Mouse (Mus musculus): ENCODE measurements at regions not wholly inside any gene's neighbourhood (a gene's known extent, or its start where the extent isn't known, plus 50 kb on each side); places are given as distances from the start of the nearest gene placed in this dataset.

DNA sequence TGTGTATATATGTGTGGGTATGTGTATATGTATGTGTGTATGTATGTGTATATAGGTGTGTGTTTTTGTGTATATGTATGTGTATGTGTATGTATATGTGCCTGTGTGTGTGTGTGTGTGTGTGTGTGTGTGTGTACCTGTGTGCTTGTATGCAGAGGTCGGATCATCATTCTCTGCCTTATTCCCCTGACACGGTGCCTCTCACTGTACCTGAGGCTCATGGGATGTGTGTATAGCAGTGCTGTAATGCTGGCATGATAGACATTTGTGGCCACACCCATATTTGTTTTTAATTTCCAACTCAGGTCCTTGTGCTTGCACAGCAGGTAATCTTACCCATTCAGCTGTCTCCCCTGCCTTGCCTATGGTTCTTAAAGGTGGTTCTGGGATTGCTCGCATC, 402.1 kb upstream of the Tmpo start:
- DNase-seq (ENCODE audit: low spot score in 2 of 2): no peak

DNA sequence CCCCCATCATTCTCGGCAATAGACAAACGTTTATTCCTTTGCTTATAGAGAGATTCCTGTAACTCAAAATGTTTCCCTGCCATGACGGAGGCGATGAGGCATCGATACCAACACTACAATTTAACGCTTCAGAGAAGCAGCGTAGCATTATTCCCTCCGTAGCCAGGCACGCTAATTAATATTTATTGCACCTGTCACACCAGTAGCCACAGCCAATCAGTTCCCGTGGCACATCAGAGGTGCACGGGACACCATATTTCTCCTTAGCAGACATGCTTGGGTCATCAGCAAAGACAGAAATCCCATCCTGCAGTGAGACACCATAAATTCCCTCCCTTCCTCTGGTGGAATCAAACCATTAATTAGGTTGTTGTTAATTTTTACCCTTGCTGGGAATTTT, 399.8 kb upstream of the Tmpo start:
- DNase-seq (ENCODE audit: low spot score in 2 of 2): no peak

DNA sequence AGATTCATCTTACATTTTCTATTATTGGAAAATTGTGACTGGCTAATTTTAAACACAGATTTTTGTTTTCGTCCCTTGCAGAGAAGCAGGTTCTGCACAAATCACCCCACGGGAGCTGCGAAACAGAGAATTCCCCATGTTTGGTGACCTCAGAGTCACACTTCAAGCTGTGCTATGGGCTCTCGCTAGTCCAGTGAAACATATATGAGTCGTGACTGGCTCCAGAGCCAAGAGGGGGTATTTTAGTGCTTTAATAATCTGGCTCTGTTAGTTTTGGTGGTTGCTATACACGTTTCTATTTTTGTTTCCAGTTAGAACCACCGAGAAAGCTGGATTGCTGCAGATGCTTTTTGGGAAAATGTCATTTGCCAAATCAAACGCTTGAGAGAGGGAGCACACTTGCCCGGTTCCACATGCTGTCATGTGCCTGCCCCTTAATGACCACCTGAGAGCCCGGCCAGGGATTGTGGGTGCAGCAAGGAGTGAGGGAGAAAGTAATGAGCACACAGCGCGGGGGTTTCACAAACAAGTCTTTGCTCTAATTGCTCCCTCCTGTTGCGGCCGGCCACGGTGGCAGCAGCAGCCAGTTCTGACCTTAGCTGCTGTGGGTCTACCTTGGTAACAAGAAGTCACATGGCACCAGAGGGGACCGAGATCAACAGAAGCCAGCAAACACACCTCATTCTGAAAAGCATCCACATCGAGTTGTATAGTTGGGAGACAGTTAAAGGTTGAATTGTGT, 394.4 kb upstream of the Tmpo start:
- DNase-seq (ENCODE audit: low spot score in 2 of 2): peak; percentile 28 to 32

DNA sequence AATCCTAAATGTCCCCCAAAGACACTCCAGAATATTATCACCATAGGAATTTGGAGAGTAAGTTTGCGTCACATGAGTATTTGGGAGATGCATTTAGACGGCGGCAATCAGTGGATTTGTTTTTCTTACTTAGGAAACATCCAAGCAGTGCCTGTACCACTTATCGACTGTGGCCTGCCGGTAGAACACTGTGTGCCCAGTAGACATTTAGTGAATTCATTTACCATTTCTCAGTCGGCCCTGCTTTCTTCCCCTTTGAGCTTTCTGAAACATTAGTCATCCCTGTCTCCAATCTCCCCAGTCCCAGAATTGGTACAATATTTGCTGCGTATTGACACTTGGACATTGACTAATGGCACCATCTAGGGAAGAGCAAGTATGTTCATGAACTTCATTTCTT, 391.7 kb upstream of the Tmpo start:
- DNase-seq (ENCODE audit: low spot score in 2 of 2): no peak

DNA sequence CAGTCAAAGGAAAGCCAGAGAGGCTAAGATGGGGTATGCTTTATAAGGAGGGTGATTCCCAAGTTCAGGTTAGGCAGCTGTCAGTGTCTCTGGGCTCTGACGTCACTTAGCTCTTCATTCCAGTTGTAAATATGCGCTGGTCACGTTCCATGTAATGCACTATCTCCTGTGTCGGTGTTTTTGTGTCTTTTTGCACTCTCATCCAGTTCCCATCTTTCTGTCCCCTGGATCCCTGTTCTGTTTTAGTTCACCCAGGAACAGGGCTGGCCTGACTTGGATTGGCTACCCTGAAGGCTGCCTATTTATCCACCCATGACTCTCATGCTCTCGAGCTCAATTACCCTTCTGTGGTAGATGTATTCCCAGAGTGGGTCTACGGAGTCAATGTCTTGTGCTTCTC, 387.9 kb upstream of the Tmpo start:
- no peak for DNase-seq (ENCODE audit: low spot score in 2 of 2)

DNA sequence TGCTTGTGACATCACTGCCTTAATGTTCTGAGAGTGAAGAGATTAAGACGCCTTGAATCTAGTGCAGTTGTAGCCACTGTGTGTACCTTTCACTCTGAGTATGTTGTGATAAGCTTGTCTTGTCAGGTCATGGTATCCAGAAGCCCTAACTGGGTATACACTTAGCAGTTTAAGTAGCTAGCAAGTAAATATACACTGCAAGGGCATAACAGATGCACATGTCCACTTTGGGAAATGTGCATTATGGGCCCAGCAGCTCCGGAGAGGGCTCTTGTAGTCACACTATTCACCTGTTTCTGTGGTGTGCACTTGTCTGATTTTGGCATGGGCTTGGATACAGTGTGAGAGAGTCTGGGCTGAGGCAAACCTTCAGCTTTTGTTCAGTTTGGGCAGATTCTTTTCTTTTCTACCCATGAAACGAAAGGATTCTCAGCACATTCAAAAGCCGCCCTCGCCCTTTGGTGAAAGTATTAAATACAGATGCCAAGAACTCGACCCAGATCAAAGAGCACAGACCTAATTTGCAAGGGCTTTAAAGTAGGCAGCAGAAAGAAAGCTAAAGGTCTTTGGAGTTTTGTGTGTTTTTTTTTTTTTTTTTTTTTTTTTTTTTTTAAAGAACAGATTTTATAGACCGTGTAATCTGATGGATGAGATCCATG, 385.1 kb upstream of the Tmpo start:
- DNase-seq (ENCODE audit: low spot score in 2 of 2): peak; percentile 27 to 39

DNA sequence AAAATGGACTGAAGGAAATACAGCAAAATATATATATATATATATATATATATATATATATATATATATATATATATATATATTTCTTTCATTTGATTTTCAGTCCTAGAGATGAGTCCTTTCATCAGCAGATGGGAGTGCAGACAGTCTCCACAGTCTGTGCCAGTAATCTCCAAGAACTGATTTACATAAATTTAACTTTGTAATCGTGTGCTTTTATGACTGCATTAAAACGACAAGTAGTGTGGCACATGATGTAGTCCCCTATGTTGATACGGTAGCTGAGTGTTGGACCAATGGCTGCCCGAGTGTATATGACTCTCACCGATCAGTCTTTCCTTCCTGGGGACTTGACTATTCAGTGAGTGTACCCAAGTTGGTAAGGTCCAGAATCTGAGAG, 378.2 kb upstream of the Tmpo start:
- peak in 1 of 2 experiments; percentile 40 for DNase-seq (ENCODE audit: low spot score in 2 of 2)

DNA sequence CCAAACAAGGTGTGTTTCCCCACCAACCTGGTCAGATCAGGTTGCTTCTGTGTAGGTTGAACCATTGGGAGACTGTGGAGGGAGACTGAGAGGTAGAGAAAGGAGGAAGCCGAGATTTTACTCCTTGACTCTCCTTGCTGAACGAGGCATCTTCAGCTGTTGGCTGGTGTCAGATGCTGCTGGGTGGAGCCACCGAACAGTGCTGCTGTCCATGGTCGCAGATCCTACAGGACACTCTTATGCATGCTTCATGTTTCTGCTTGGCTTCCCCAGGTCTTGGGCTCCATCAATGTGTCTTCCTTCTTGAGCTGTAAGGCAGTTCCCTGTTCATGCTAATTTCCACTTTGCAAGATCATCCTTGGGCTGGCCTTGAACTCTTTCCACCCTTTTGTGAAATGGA, 367.0 kb upstream of the Tmpo start:
- no peak for DNase-seq (ENCODE audit: low spot score in 2 of 2)

DNA sequence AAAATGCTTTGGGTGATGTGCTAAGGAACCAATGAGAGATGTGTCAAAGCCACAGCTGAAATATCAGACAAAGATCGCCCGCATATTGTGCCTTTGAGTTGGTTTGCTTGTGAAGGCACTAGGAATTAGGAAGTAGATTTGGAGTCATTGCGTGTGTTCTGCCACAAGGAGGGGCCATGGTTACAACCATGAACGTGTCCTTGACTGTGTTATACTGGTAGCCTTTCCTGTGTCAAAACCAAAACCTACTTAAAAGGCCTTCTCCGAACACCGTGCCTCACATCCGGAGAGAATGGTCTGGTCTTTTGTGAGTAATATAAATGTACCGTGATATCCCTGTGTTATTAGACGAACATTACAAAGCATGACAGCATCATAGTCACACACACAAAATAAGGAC, 365.0 kb upstream of the Tmpo start:
- peak; percentile 77 to 81 for DNase-seq (ENCODE audit: low spot score in 2 of 2)

DNA sequence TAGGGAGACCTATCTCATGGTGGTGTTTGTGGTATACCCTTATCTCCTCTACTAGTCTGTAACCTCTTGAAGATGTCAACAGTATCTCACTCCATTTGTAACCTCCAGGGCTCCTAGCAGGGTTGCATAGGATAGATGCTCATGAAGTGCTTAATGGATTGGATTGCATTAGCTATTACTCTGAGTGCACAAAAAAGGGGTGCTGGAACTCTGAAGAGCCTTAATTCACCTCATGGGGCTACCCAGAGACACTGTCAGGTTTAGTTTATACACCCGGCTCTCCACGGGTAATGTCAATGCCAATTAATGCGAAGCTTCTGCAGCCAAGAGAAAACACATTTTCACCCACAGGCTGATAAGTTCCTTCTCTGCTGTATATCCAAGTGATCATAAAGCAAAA, 364.3 kb upstream of the Tmpo start:
- DNase-seq (ENCODE audit: low spot score in 2 of 2): no peak

DNA sequence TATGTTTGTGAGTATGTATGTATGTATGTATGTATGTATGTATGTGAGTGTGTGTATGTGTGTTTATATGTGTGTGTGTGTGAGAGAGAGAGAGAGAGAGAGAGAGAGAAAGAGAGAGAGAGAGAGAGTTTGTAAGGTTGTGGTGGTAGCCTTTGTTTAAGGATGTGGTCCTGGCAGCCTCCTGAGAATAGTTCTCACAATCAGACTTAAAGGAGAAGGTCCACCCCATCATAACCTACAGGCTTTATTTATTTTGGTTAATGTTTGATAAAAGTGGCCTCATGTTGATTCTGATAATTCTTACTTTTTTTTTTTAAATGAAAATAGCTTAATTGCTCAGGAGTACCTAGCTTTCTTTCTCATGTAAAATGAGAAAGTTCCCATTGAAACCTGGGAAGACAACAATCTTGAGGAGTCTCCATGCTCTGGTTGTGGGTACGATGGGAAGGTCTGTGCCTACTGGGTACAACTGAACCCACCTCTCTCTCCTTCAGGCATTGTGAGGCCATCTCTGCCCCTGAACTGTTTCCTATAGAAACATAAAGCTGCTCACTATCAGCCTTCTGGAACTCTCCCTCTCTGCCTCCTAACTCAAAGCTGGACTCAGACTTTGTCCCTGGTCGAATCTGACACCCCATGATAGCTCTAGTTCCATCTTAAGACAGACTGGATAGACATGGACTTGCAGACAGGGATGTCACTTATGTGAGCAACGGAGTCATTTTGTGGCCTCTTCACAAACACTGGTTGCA, 362.2 kb upstream of the Tmpo start:
- no peak for DNase-seq (ENCODE audit: low spot score in 2 of 2)

DNA sequence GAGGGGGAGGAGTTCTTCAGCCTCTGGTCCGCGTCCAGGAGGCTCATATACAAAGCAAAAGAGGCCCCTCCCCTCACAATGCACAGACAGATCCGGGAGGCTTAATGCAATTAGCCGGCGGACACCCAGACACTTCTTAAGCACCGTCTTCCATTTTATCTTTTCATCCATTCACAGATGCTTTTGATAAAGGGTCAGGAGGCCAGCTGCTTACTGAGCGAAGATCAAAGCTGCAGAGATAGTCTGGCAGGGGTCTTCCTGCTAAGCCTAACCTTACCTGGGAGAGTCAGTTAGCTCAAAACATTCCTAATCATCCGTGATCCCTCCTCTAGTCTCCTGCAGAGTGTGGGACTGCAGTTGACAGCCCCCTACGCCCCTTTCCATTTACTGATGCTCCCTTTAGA, 361.1 kb upstream of the Tmpo start:
- DNase-seq (ENCODE audit: low spot score in 2 of 2): no peak

DNA sequence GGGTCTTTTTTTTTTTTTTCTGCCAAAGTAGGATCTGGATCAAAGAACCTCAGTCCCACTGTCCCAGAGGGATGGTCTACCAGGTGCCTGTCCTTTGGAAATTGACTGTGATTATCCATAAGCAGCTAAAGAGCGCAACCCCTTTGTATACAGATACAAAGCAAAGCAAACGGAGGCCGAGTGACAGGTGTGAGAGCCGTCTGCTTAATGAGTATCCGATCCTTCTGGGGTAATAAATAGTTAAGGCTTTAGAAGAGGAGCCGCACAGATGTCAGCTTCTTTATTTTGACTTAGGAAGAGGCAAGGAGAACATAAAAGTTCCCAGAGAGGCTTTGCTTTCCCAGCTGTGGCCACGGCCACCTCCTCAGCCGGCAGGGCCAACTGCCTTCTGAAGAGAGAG, 356.1 kb upstream of the Tmpo start:
- no peak for DNase-seq (ENCODE audit: low spot score in 2 of 2)

DNA sequence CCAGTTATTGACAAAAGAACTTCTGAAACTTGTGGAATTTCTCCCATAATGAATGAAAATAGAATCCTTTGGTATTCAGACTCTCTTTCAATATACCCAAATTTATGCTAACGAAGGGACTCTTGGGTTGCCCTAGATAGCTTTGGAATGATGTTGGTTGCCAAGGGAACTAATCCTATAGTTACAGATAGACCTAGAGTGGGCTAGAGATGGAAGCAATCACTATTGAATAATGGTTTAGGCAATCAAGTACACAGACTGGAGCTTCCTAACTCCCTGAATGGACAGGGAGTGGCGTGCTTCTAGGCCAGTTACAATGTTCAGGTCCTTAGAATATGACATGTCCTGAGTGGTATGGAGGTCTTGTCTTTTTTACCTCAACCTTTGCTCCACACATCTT, 354.3 kb upstream of the Tmpo start:
- no peak for DNase-seq (ENCODE audit: low spot score in 2 of 2)

DNA sequence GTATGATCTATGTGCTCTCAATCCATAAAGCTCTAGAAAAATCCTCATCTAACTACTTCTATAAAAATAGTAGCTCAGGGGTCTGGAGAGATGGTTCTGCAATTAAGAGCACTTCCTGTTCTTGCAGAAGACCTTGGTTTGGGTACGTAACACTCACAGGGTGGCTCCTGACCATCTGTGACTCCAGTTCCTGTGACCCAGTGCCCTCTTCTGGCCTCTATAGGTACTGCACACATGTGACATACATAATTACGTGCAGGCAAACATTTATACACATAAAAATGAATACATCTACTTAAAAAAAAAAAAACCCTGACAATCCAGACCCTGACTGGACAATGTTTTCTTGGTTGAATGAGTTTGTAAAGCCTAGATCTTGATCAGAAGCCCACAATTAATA, 347.2 kb upstream of the Tmpo start:
- DNase-seq (ENCODE audit: low spot score in 2 of 2): no peak

DNA sequence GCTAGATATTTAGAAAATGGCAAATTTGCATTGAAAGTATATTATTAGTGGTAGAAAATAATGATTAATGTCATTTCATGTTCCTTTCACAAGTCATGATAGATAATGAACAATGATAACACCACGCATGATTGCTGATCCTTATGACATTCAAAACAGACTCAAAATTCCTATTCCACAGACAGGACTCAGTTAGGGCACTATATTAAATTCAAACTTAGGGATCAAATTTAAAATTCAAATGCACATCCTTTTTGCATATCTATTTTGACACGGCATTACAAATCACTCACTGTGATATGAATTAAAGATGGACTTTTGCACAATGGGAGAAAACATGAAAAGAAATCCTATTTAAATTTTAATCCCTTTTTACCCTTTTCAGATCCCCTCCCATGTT, 340.1 kb upstream of the Tmpo start:
- DNase-seq (ENCODE audit: low spot score in 2 of 2): no peak

DNA sequence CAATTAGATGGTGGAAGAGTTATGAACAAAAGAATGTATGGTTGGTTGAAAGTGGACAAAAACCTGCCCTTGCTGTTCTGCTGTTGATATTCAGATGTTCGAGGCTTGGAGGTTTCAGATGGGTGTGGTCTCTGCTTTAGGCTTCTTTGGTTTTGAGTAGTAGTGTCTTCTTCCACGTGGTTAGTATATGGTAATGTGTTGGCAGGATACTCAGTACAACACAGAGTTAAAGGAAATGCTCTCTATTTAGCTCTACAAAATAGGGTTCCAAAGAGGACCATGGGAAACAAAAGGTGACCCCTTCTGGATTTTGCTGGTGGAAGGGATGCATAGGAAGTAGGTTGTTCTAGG, 333.9 kb upstream of the Tmpo start:
- DNase-seq (ENCODE audit: low spot score in 2 of 2): no peak

DNA sequence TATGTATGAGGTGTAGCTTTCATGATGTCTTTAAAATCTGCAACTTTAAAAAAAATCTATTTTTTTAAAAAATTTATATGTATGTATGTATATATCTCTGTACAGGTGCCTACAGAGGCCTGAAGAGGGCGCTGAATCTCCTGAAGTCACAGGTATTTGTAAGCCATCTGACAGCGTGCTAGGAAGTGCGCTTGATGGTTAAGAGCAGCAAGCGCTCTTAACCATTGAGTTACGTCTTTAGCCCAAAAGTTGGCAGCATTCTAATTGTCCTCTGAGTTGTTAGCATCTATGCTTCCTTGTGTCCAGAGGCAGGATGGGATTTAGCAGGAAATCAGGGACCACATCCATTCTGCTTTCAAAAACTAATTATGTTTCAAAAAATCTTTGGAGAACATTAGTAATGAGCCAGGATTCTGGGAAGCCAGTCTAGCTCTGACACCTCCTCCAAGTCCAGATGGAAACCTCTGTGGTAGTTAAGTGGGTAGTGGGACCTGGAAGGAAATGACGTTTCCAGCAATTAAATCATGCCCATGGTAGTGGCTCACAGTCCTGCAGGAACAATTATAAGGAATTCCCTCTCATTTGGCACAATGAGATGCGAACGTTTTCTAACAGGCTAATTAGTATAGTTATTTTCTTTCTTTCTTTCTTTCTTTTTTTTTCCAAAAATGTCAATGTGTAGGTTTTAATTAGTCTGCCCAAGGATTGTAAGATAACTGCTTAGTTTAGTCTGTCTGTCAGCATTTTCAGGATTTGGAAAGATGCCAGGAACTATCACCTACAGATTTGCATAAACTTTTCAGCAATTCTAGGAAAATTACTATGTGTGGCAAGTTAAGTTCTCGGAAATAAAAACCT, 333.3 kb upstream of the Tmpo start:
- DNase-seq (ENCODE audit: low spot score in 2 of 2): no peak

DNA sequence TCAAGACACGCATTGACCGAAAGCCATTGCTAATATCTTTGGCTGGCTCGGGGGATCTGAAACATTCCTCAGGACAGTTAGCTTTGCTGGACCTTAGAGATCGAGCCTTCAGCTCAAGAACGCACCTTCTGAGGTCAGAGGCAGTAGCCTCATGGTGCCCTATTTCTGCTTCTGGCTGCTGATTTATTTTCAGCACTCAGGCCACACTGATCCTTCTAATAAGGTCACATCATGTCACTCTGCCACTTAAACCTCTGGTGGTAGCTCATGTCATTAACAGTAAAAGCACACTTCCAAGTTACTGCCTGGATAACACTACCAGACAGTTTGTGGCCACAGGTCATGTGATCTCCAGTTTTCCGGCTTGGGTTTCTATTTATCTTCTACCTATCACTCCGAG, 325.9 kb upstream of the Tmpo start:
- DNase-seq (ENCODE audit: low spot score in 2 of 2): no peak

DNA sequence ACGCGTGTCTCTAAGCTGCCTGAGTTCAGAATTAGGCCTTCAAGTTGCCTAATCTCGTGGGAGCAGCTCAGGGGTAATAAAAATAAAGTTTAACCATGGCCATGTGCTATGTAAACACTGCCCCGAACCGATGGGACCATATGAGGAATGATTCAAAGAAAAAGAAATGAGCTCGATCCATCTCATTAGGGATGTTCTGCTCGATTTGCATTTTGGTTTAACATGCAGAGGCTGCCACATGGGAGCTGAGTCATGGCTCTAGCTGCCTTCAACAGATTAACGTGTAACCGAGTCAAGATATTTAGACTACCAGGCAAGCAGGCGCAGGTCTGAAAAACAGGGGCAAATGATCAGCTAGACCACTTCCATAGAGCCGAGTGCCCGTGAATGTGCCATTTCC, 323.8 kb upstream of the Tmpo start:
- DNase-seq (ENCODE audit: low spot score in 2 of 2): no peak

DNA sequence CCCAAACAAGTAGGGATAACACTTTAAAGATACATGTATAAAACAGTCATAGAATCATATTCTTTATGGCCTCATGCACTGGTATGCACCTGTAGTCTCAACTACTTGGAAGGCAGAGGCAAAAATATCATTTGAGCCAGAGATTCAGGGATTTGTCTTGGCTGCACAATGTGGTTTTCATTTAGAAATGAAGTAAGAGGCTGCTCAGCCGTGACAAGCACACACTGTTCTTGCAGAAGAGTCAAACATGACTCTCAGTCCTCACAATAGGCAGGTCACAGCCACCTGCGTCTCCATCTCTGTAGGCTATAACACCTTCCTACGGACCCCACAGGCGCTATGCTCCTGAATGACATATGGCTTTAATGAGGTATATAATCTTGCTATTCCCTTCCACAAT, 317.4 kb upstream of the Tmpo start:
- no peak for DNase-seq (ENCODE audit: low spot score in 2 of 2)

DNA sequence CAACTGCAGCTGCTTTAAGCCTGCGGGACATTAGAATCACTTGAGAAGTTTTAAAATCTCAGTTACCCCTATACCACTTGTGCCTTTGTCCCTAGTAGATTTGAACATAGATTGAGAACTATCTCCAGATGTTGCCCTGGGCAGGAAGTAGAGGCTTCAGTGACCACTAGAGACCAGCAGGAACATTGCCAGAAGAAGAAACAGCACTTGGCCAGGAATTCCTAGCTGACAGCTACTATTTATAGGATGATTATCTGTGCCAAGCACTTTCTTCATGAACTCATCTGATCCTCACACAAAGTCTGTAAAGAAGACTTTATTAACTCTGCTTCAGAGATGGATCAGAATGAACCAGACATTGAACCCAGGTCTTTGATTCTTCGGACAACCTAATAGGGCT, 283.6 kb upstream of the Tmpo start:
- DNase-seq (ENCODE audit: low spot score in 2 of 2): no peak

Measured in right cerebral cortex, postnatal 10 days (tissue).